Mouse (Mus musculus) fibroblast of lung, adult 2 months (primary cell): ENCODE data around the gene Krtap26-1.

Experiments
- DNase-seq: peaks from one replicate; pipeline ENCODE4 v3.0.0-alpha.2; 2011; ENCODE audit warnings: low read depth

Krtap26-1 gene

DNA sequence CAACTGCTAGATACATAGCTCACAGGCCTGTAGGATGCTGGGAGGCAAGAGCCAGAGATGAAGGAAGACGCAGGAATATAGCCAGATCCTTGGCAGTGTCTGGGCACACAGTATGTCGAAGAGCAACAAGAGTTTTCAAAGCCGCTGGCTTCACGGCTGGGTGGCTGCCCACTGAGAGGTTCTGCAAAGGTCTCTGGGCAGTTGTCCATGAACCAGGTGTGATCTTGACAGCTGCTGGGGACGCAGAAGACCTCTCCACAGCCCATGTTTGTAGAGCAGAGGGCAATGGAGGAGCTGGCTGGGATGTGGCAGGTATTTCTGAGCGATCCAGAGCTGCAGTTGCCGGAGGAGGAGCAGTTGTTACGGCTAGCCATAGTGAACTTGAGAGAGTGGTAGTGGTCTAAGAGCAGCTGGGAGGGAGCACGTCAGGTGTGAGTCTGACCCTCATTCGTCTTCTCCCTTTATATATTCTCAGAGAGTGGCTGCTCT, at the start of gene Krtap26-1:
TSS of gene Krtap26-1 (minus strand) at position 439 of the 489 bp plus-strand sequence.
- no peak for DNase-seq

DNA sequence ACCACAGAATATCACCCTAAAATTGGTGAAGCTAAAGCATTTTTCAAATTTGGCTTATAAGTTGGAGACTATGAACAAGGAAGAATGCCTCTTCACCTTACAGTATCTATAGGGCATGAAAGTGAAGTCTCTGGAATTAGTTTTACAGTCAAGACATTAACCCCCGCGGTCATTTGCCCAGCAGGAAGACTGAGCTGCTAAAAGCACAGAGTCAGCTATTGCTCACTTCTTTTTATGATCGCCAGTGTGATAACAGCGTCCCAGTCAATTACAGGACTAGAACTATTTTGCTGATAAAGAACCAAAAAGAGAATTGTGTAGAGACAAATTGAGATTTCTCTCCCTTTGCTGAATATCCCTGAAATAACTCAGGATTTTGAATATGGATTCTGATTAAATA, 48.7 kb upstream of the Krtap26-1 start:
- no peak for DNase-seq

DNA sequence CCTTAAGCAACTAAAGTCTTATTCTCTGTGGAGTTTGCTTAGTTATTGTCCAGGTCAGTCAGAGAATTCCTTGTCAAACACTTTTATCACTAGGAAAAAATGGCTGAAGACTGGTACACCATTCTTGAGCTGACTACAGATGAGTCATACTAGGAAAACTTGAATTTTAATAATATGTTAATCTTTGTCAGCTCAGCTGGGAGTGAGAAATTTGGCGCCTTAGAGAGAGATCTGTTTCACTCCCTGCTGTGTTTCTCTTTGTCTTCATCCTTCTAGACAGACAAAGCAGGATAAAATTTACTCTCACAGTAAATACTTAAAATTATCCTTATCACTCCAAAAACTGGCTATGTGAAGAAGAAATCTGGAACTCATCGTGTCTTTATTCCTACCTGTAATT, 33.7 kb upstream of the Krtap26-1 start:
- DNase-seq, result no peak

DNA sequence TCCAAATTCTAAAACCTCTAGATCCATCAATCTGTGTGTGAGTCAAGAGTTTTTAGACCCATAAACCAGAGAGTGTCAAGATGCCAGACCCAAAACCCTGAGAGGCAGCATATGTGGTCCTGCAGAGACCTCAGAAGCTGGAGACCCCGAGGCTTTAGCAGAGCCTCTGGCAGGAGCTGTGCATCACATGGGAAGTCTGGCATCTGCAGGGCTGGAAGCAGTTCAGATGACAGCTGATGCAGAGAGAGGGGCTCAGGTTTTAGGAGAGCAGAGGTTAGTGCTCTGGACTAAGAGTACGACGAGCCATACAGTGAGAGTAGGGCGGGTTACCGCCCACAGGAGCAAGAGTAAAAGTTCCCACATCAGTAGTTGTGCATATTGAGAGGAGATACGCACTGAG, 31.5 kb upstream of the Krtap26-1 start:
- DNase-seq, result no peak

DNA sequence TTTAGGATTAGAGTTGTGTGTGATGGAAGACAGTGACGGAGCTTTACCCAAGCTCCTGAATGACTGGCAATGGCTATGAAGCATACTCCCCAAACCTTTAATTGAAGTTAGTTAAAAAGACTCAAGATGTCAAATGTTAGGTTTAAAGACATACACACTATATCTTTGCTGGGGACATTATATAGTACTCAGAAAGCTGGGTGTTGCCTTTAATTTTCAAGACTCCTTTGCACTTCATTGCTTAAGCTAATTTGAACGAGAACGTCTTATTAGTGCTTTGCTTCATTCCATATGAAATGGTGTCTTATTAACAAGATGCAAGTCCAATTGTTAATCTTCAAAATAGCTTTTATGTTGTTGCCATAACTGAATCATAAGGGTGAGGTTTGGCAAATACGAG, 24.0 kb upstream of the Krtap26-1 start, which contains the start of gene Krtap27-1:
TSS of gene Krtap27-1 (minus strand) at position 101 of the 400 bp plus-strand sequence.
- no peak for DNase-seq

- no peak for DNase-seq
Observed at GRCm38 (mm10) chr16:88657426-88657825, 9.8 kb upstream of the Krtap26-1 start.

DNA sequence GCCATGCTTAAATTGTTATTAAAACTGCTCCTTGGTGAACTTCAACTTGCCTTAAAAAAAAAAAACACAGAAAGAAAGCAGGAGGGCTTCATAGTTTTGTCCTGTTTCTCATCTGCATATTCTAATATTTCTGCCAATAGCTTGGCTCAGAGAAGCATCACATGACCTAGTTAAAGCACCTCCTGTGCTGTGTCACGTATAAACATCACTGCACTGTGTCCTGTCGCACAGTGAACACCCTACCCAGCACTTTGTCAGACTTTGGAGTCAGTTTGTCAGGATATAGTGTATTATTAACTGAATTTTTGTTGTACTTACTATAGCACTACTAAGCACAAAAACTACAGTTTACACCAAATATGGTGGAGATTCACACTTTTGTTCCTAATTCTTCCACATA, 4.4 kb upstream of the Krtap26-1 start:
- no peak for DNase-seq

GRCm38 (mm10) chr16:88651082-88651481, 3.5 kb upstream of the Krtap26-1 start:
- no peak for DNase-seq

- DNase-seq, result no peak
Observed at GRCm38 (mm10) chr16:88646366-88647111, 1.1 kb downstream of the Krtap26-1 start.

DNA sequence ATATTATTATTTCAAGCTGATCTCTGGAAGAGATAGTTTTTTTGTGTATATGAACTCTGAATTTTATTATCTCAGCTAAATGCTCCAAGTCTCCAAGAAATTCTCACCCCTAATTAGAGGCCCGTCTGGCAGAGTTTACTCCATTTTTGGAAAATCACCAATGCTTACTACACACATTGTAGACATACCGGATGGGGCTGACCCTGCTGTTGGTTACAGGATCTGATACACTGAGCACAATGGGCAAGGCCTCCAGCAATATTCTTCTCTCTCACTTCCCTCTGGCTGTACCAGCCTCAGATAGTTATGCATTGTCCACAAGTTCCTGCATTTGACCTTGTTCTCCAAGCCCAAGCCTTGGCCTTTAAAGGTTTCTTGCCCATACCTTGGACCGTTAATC, 7.5 kb downstream of the Krtap26-1 start:
- DNase-seq, result no peak

- no peak for DNase-seq
Observed at GRCm38 (mm10) chr16:88635142-88635541, 12.5 kb downstream of the Krtap26-1 start.

GRCm38 (mm10) chr16:88631474-88631873, 16.1 kb downstream of the Krtap26-1 start:
- DNase-seq, result no peak

GRCm38 (mm10) chr16:88627566-88627965, 20.0 kb downstream of the Krtap26-1 start, which contains the start of gene 2310079G19Rik:
Gene 2310079G19Rik (minus strand): TSS chr16:88627666.
- DNase-seq, result no peak

DNA sequence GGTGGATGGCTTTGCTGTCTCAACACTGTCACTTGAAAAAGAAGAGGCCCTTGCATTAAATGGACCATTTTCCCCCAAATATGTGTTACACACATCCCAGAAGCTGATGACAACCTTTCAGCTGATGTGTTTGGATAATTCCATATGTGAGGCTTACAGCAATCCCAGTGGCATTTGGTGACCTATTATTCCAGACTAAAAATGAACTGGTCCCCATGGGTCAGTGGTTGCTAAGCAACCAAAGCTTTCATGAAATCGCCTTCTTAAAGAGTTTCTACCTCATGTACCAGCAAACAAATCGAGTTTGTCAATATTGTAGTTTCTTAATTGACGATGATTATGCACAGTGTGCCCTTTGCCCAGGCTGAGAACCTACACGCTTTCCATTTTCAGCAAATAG, 34.9 kb downstream of the Krtap26-1 start:
- DNase-seq, result no peak

DNA sequence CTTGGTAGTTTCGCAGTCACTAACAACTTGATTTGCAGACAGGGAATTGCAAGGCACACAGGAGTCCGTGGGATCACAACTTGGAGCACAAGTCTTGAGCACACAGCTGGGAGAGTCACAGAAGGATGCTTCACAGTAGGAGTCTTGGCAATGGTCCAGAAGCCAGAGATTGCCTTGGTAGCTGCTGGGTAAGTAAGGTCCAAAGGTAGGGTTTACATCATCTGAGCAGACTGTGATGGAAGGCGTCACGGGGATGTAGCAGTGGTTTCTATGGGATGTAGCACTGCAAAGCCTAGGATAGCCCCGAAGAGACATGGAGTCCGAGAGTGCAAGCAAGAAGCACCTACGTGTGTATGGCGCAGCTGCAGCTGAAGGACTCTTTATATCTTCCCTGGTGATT, 35.7 kb downstream of the Krtap26-1 start, which contains the start of gene Krtap24-1:
TSS of gene Krtap24-1 (minus strand) at position 358 of the 400 bp plus-strand sequence.
- no peak for DNase-seq

DNA sequence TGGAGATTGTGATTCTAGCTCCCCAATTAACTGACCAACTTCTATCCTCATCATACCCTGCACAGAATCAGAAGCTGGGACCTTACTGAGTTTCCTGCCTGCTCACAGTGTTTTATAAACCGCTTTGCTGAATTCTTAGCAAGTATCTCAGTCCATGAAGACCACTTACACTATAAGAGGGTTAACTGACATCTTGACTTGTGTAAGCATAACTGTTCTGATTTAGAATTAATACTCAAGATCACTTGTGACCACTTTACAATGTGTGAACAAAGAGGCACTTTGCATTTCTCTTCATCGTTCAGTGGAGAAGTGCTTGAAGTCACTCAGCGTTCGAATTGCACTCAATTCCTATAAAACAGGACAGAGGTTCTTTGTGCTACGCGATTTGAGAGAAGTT, 43.0 kb downstream of the Krtap26-1 start:
- no peak for DNase-seq

DNA sequence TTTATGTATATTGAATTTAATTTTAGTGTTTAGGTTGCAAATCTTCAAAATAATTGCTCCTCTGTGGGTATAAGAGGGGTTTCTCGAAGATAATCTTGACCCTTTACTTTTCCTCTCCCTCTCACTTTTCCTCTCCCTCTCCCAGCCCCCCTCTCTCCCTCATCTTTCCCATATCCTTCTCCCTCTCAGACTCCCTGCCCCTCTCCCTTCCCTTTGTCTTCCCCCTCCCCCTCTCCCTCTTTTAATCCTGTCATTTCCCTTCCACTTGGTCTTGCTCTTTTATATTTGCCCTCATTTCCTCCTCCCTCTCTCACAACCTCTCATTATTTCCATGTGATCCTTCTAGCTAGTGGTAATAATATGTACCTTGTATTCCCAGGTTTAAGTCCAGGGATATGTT, 45.1 kb downstream of the Krtap26-1 start:
- DNase-seq, result no peak

- no peak for DNase-seq
Observed at GRCm38 (mm10) chr16:88600303-88600702, 47.3 kb downstream of the Krtap26-1 start.

DNA sequence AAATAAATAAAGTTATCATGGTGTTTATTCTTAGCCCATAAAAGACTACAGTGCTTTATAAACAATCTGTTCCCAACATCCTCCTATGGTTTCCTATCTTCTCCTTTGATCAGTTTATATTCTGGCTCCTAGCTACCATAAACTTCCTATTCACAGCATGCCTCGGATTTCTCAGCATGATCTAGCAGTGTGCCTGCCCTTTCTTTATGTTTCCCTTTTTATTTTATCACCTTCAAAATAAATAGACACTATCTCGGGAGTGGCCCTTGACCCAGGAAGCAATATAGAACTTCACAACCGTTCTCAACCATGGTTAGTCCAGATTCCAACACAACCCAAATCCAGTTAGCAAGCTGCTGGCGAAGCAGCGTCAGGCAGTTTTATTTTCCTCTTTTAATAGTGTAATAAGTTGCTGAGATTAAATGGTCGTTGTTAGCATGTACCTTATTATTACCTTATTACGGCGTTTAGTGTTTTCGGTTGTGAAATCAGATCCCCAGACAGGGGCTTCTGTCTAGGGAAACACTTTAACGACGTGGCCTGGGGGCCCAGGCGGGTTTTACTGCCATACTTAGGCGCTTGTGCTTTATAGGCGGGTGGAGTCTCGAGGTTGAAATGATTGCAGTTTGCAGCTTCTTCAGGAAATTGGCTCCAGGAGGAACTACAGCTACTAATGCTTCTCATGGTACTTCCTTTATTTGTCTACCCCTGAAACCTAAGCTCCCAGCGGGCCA, 47.9 kb downstream of the Krtap26-1 start:
- DNase-seq, result no peak
